Mouse (Mus musculus): ENCODE measurements around the gene Tfeb.

The Tfeb gene

DNA sequence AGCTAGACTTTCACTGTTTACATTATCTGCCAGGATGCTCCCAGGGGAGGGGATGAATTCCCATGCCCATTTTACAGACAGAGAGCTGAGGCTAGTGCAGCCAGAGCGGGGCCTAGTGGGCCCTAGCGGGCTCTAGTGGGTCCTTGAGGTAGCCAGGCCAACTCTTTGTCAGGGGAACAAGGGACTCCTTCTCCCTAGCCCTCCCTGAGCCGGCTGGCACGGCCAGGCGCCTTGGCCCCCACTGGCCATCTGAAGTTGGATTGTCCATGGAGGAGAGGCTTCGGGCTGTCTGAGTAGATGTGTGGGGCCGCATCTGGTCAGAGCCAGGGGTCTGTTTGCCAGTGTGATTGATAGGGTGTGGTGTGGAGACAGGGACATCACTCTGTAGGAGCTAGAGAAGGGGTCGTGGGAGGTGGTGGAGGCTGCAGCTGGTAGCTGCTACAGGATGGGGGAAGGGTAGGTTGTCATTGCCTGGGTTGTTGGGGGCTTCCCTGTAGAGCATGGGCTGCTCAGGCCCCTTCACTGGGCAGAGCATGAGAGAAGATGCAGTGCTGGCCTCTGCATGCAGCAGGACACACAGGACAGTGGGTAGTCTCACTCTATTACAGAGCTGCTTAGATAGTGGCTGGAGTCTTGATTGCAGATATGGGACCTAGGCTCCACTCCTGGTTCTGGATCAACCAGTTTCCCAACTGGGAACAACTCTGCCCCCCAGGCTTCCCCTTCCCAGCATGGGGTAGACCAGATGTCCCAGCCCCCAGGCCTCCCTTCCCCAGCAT is 46.8 kb downstream of the Tfeb start:
- in situ Hi-C loops (cut with MboI; ENCODE audit: low sequenced_read_pairs), result no loop called here

DNA sequence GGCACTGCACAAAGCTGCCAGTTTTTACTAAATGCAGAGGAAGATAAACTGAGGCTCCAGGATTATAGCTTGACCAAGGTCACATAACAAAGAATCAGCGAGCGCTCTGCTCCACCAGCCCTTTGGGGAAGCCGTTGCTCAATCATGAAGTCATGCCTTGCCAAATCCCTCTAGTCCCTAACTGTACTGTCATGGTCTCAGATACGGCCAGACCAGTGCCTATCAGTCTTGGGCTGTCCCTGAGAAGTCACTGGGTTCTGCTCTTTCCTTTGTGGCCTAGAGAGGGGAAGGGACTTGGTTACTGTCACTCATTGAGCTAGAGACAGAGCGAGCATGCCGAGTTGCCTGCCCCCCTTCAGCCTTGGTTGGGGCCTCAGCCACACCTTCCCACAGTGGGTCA is 47.6 kb downstream of the Tfeb start:
- in situ Hi-C loops (cut with MboI; ENCODE audit: low sequenced_read_pairs), result no loop called here

DNA sequence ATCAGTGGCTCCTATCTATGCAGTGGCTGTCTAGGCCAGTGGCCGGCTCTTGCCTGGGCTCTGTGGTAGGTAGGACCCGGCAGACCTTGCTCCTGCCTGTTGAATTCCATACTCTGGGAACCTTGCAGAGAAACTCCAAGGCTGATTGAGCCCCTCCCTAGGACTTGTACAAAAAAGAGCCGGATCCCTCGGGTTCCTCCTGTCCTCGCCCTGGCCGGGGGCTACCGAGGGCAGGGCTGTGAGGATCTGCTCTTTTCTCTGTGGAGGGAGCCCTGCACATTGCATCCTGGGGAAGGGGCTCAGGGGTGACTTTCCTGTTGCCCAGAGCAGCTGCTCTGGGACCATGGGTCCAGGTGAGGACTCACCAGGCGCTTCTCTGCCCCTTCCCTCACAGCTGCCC is 50.8 kb downstream of the Tfeb start:
- in situ Hi-C loops (cut with MboI; ENCODE audit: low sequenced_read_pairs), result no loop called here

DNA sequence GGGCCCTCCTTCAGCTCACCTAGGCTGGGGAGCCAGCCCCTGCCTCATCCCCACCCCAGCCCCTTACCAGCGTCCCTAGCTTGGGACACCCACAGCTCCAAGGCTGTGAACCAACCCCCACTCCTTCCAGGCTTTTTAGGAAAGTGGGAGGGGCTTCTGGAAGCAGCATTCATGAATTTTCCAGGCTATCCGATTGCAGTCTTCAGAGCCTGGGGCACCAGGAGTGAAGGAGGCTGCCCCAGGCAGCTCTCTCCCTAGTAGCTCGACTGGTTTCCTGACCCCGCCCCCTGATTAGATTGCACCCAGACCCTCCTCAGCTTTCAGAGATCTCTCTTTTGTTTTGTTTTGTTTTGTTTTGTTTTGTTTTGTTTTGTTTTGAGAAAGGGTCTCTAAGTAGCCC is 51.5 kb downstream of the Tfeb start:
- in situ Hi-C loops (cut with MboI; ENCODE audit: low sequenced_read_pairs), result no loop called here

DNA sequence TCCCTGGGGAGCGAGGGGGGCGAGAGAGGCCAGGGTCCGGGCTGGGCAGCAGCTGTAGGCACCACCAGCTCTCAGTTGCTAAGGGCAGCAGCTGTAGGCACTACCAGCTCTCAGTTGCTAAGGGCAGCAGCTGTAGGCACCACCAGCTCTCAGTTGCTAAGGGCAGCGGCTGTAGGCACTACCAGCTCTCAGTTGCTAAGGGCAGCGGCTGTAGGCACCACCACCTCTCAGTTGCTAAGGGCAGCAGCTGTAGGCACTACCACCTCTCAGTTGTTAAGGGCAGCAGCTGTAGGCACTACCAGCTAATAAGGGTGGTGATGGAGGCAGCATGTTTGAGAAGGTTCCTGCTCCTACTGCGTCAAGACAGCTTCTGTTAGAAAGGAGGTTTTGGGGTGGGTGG is 52.2 kb downstream of the Tfeb start:
- in situ Hi-C loops (cut with MboI; ENCODE audit: low sequenced_read_pairs), result no loop called here

DNA sequence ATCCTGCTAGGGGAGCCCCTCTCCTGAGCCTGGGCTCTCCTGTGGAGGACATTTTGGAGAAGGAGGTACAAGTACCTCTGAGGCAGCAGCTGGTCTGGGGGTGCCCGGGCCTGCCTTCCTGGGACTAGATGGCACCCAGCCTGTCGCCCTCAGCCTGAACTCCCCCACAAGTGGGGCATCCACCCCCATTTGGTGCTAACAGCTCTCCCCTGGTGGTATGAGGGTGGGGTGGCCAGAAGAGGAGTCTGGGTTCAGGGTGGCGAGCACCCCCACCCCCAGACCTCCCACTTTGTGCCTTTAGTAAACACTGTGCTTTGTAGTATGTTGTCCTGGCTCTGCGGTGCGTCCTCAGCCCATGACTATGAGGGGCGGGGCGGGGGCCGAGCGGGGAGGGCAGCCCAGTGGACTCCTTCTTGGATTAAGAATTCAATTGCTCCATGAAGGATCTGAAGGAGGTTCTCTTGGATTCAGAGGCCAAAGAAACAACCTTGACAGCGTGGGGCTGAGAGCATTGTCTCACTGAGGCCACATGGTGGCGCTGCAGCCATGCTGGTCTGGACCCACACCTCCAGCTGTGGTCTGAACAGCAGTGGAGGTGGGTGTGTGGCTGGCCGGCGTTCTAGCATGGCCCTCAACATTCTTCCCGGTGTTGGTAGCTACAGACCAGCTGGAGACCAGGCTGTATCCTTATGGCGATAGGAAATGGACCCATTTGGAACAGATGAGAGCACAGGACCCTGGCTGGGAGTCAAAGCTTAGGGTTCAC is 55.5 kb downstream of the Tfeb start:
- in situ Hi-C loops (cut with MboI; ENCODE audit: low sequenced_read_pairs), result no loop called here

DNA sequence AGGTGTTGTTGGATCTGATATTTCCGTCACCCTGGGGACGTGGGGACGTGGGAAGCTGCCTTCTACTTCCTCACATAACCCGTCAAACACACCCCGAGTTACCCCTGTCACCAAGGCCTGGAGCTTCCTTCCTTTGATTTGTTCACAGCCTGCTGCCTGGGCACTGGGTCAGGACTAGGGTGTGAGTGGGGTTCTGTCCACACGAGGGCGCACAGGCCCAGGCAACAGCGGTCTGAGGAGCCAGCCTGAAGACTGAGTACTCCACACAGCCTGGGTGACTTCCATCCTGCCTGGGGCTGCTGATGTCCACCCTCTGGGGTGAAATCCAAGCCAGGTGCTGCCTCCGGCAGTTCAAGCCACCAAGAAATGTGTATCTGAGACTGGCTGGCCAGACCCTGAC is 56.5 kb downstream of the Tfeb start:
- in situ Hi-C loops (cut with MboI; ENCODE audit: low sequenced_read_pairs), result no loop called here

DNA sequence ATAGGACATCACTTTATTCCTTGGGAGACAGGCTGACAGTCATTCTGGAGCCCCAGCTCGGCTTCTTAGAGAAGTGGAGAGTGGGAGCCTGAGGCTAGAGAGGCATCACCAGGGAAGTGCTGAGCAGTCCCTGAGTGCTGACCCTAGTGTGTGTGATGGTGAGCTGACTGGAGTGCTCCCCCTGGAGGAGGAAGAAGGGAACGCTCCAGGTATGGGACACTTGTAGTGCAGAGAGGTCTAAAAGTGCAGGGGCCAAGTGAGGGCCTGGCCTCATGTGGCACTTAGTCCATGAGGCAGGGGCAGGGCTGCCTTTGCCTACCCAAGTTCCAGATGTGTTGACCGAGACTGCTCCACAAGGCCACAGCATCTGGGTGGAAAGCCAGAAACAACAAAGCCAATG is 58.6 kb downstream of the Tfeb start:
- in situ Hi-C loops (cut with MboI; ENCODE audit: low sequenced_read_pairs), result no loop called here

DNA sequence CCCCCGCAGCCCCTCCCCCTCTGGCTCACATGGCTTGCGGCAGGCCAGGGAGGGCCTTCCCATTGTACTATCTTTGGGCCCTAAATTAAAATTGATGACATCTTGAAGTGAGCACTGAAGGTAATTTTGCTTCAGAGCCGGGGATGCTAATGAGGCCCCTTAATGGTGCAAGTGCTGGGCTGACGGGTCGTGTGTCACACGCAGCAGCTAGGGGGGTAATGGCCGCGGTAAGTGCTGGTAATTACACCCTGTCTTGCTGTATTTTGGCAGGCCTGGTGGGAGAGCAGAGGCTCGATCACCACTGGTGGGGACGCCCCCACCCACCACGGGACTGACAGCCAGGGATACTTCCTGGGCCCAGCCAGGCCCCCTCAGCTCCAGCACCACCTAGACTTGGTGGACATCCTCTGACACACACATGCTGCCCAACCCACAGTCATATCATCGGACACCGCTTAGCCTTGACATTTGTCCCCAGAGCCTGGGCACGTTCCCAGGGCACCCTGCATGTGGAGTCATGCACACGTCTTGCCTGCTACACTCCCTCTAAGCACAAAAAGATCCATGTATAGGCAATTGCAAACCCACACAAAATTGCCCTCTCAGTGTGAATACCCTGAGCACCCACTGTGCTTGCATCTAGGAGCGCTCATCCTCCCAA is 59.5 kb downstream of the Tfeb start:
- in situ Hi-C loops (cut with MboI; ENCODE audit: low sequenced_read_pairs), result no loop called here

DNA sequence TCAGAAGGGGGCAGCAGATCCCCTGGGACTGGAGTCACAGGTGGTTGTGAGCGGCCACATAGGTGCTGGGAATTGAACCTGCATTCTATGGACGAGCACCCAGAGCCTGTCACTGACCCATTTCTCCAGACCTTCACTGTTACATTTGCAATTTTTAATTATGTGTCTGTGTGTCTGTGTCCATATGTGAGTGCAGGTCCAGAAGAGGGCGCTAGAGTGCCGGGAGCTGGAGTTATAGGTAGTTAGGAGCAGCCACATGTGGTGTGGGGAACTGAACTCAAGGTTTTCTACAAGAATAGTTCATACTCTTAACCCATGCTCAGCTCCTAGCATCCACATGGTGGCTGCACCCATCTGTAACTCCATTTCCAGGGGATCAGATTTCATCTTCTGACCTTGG is 60.1 kb downstream of the Tfeb start:
- in situ Hi-C loops (cut with MboI; ENCODE audit: low sequenced_read_pairs), result no loop called here

DNA sequence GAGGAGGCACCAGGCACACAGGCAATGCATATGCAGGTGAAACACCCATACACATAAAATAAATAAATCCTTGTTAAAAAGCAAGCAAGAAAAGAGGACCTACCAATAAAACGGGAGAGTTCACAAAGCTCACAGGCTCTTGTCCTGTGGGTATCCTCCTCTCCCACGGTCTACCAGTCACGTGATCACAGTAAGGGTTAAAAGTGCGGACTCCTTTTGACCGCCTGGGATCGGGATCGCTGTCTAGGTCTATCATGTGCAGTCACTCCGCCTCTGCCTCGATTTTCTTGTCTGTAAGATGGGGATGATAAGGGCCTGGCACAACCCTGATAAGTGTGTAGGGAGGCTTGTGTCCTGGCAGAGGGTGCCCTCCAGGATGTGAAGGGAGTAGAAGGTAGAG is 60.6 kb downstream of the Tfeb start:
- in situ Hi-C loops (cut with MboI; ENCODE audit: low sequenced_read_pairs), result no loop called here

DNA sequence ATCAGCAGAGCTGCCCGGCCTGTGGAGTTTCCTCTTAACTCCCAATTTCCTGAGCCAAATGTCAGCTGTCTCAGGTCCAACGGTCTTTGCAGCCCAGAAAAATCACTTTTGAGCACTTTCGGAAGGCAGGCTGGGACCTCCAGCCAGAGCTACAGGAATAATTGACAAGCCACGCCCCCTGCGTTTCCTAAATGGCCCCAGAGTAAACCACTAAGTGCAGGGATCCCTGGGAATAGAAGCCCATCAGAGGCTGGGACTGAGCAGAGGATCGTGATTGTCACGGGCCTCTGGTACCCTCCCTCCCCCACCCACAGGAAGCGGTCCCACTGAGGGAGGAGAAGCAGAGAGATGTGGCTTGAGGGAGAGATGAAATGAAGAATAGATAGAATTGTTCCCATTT is 66.0 kb downstream of the Tfeb start:
- in situ Hi-C loops (cut with MboI; ENCODE audit: low sequenced_read_pairs), result no loop called here

DNA sequence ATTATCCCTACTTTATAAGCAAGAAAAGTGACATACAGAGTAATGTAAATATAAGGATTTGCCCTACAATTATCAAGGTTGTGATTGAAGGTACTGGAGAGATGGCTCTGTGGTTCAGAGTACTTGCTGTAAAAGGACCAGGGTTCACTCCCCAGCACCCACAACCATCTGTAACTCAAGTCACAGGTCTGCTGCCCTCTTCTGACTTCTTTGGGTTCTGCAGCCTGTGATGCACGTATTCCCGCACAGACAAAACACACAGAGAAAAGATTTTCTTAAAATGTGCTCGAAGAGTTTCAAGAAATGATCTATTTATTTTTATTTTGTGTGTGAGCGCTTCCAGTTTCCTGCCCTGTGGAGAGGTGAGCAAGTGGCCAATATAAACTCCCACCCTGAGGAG is 66.8 kb downstream of the Tfeb start:
- in situ Hi-C loops (cut with MboI; ENCODE audit: low sequenced_read_pairs), result no loop called here

DNA sequence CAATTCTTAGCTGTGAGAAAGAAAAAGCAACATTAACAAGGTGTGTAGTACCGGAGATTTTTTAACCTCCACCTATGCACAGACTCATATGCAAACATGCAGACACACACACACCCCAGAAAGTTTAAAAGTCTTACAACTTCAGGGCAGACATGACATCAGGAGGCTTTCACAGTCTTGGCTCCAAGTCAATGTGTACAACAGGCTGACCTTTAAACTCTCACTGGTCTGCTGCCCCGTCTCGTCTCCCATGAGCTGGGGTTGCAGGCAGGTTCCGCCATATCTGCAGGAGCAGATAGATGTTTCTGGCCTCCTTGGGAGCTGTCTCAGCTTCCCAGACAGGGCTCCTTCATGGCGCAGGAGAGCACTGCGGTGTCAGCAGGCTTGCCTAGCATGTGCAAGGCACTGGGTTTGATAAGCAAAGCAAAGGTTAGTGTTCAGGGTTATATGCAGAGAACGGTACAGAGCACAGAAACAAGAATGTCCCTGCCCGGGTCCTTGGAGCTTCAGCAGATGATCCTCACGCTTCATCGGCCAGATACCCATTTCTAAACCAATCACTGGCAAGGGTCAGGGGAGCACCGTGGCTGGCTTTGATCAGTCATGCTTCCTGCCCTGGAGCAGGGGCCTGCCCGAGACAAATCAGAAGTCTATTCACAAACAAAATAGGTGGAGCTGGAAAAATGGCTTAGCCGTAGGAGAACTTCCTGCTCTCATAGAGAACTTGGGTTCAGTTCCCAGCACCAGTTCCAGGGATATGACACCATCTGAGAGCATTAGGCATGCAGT is 68.4 kb downstream of the Tfeb start:
- in situ Hi-C loops (cut with MboI; ENCODE audit: low sequenced_read_pairs), result no loop called here

DNA sequence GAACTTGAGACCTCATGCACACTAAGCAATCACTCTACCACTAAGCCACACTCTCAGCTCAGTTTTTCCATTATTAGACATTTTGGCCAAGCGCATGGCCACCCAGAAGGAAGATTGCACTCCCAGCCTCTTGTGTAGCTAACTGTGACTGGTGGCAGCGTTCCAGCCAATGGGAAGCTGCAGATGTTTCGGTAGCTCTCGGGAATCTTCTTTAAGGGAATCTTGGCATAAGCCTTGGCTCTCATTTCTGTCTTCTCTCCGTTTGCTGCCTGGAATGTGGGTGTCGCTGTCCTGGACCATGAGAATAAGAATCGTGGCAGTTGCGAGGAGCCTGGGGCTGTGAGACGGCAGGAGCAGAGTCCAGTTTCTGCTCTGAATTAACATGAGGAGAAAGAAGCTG is 69.4 kb downstream of the Tfeb start:
- in situ Hi-C loops (cut with MboI; ENCODE audit: low sequenced_read_pairs), result no loop called here

DNA sequence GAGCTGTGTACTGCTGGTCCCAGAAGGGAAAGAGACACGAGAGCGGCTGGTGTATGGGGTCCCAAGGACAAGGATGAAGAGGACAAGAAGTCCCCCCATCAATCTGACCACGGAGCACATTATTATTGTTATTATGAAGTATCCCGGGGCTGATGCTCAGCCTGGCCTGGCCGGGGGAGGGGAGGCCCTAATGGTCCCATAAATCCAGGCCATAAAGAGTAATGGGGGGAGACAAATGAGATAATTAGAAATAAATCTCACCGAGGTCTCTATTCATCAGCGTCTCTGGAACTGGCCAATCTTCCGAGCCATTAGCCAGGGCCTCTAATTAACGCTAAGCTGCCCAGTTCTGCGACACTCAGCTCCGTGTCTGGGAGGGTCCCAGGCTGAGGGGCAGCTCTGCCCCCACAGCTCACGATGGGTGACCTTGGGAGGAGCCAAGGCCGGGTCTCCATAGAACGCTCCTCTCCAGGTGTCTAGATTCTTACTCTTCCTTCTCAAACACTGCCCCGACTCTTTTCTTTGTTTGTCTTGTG is 74.5 kb downstream of the Tfeb start:
- in situ Hi-C loops (cut with MboI; ENCODE audit: low sequenced_read_pairs), result no loop called here

DNA sequence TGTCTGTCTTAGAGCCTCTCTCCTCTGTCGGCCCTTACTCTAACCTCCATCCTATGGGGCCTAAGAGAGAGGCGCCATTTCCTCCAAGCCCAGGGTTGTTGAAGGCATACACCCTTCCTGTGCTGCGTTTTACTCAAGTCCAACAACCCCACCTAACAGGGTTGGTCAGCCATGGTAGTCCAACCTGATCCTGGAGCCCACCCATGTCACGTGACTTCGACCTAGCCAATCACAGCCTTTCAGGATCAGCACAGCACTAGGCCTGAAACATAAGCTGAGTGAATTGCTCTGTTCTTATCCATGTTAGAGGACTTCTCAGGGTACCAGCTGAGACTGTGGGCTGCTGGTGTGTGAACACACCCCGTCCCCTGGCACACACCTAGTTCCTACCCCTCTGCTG is 75.4 kb downstream of the Tfeb start:
- in situ Hi-C loops (cut with MboI; ENCODE audit: low sequenced_read_pairs), result no loop called here

DNA sequence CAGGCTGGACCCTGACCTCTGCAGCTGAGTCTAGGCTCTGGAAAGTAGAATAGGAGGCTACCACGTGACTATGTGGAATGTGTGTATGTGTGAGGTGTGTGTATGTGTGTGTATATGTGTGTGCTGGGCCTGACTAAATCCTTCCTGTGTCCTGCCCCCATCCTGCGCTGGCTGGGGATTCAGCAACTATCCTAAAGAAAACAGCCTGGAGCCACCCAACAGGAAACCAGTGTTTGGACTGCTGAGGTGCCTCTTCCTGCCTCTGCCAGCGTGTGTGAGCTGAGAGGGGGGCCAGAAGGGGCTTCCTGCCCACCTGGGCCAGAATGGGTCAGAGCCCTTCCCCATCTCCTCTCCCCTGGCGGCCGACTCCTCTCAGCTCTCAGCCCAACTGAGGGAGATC is 76.8 kb downstream of the Tfeb start:
- in situ Hi-C loops (cut with MboI; ENCODE audit: low sequenced_read_pairs), result no loop called here

DNA sequence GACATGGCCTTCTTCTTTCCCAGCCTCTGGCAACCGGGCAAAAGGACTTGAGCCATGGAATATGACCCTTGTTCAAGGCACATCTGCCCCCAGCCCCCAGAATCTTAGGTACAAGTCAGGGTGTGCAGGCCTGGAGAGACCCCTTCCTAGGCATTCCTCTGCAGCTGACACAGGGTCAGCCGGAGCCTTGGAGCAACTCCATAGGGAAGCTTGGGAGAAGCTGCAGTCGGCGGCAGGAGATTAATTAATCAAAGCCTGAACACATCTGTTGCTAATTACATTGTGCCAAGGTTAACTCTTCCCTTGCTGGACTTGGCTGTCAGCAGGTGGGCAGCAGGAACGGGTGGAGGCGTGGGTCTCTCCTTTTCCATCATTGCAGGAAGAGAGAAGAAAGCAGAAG is 77.7 kb downstream of the Tfeb start:
- in situ Hi-C loops (cut with MboI; ENCODE audit: low sequenced_read_pairs), result no loop called here

DNA sequence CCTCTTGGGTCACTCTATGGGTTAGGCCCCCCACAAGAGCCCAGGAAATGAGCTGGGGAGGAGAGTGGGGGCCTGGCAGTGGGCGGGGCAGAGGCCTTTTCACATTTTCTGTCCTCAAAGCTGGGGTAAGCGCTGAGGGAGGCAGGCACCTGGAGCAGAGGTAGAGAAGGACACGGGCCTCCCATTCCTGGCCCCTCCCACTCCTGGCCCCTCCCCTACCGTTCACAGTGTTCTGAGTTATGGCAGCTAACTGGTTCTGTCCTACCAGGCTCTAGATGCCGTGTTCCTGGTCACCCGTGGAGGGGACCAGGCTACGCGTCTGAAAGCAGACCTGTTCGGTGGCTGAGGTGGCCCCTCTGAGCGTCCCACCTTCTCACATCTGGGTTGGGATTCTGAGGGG is 78.6 kb downstream of the Tfeb start:
- in situ Hi-C loops (cut with MboI; ENCODE audit: low sequenced_read_pairs), result no loop called here

All from CH12F3 (cell line).